In the genomic region with DNA sequence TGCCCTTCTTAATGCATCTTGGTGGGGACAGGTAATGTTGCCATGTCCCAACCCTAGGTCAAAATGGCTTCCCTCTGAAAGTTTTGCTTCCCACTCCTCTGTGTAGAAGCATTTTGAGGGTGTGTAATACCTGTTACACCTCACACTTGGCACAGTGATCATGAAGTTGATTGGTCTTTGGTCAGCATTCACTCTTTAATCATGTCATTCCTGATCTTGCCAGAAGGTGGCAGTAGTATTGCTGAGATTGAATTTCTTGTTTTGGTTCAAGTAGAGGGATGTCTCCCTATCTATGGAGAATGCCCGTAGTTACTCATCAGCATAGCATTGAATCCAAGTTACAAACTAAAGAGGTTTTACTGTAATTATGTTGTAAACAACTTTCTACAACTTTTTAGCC, we compare ENCODE assay signal across 9 mouse cellular contexts.
A peak's percentile ranks its signal among the peaks of the same experiment; 100 is the strongest.
DNase-seq lines count a peak whose midpoint lies in the region; ATAC-seq and TF ChIP-seq lines count a peak whose summit lies in the region.
"Had no signal": no experiment of that assay in that cellular context is flagged by ENCODE, and none has a peak within 500 bp of the region (broad histone marks: within the 10 kb centered on the region; RNA-seq: fewer than 3 reads in every experiment).

No protein-coding gene starts in this region.

- no peak overlapping the region for H3K4me2 ChIP-seq in intestine, embryonic 14.5 days (ENCODE audit: low read length)
- no peak overlapping the region for H3K4me2 ChIP-seq in intestine, embryonic 15.5 days (replicated peaks)
- no peak overlapping the region for H3K4me2 ChIP-seq in neural tube, embryonic 14.5 days (ENCODE audit: low read depth, low read length)
- H3K4me2 ChIP-seq: lung, embryonic 15.5 days had no signal

- H3K9ac ChIP-seq in intestine, embryonic 14.5 days (ENCODE audit: low read length) = no peak overlapping the region
- no peak overlapping the region for H3K9ac ChIP-seq in intestine, embryonic 15.5 days
- H3K9ac ChIP-seq in ES-E14 (ENCODE audit: insufficient read depth, low read depth, low read length, poor library complexity, severe bottlenecking) = no peak overlapping the region
- H3K9ac ChIP-seq in neural tube, embryonic 14.5 days (replicated peaks; ENCODE audit: low read depth, low read length) = no peak overlapping the region
- H3K9ac ChIP-seq: lung, embryonic 15.5 days had no signal

- 13% methylated on average over 1 of the region's 1 CpGs for WGBS in intestine, embryonic 14.5 days
- WGBS in intestine, embryonic 15.5 days = 33% methylated on average over 1 of the region's 1 CpGs
- WGBS in neural tube, embryonic 14.5 days = 8% methylated on average over 1 of the region's 1 CpGs

- no peaks in the 10 kb centered on the region for H3K36me3 ChIP-seq in intestine, embryonic 14.5 days (ENCODE audit: control insufficient read depth, insufficient read depth, low read length)
- no peaks in the 10 kb centered on the region for H3K36me3 ChIP-seq in intestine, embryonic 15.5 days
- no peaks in the 10 kb centered on the region for H3K36me3 ChIP-seq in ES-E14 (ENCODE audit: control insufficient read depth, insufficient read depth, low read length, poor library complexity, severe bottlenecking)
- H3K36me3 ChIP-seq in neural tube, embryonic 14.5 days (ENCODE audit: control insufficient read depth, insufficient read depth, low read length) = no peaks in the 10 kb centered on the region; the same call in 1 of the 2 replicates
- H3K36me3 ChIP-seq: lung, embryonic 15.5 days had no signal

- no peaks in the 10 kb centered on the region for H3K27me3 ChIP-seq in intestine, embryonic 14.5 days (replicated peaks; ENCODE audit: control insufficient read depth, insufficient read depth, low read length)
- no peaks in the 10 kb centered on the region for H3K27me3 ChIP-seq in intestine, embryonic 15.5 days (replicated peaks)
- no peaks in the 10 kb centered on the region for H3K27me3 ChIP-seq in neural tube, embryonic 14.5 days (ENCODE audit: control insufficient read depth, insufficient read depth, low read length)
- H3K27me3 ChIP-seq: lung, embryonic 15.5 days had no signal

- no peaks in the 10 kb centered on the region for H3K4me1 ChIP-seq in intestine, embryonic 14.5 days (replicated peaks; ENCODE audit: control insufficient read depth, insufficient read depth, low read length)
- H3K4me1 ChIP-seq in intestine, embryonic 15.5 days (replicated peaks) = no peaks in the 10 kb centered on the region
- no peaks in the 10 kb centered on the region for H3K4me1 ChIP-seq in ES-E14 (ENCODE audit: control insufficient read depth in 2 of 2, insufficient read depth in 2 of 2, low read length in 2 of 2, poor library complexity in 1 of 2)
- no peaks in the 10 kb centered on the region for H3K4me1 ChIP-seq in neural tube, embryonic 14.5 days (ENCODE audit: control insufficient read depth, insufficient read depth, low read length)
- H3K4me1 ChIP-seq: lung, embryonic 15.5 days had no signal

- no peaks in the 10 kb centered on the region for H3K9me3 ChIP-seq in intestine, embryonic 14.5 days (ENCODE audit: control insufficient read depth, low read length)
- H3K9me3 ChIP-seq in intestine, embryonic 15.5 days = no peaks in the 10 kb centered on the region
- H3K9me3 ChIP-seq in ES-E14 (ENCODE audit: control insufficient read depth, insufficient read depth, low read depth, low read length) = no peaks in the 10 kb centered on the region
- no peaks in the 10 kb centered on the region for H3K9me3 ChIP-seq in neural tube, embryonic 14.5 days (ENCODE audit: control insufficient read depth, low read length)
- H3K9me3 ChIP-seq: lung, embryonic 15.5 days had no signal

- in situ Hi-C loops in ES-E14 (cut with MboI; ENCODE audit: low sequenced_read_pairs in 2 of 2, unreplicated experiment in 2 of 2) = no loop called here

- 0 out of 2 replicates have a peak, but pooled peaks have one; percentile 43 for ATAC-seq in intestine, embryonic 14.5 days (replicated peaks; ENCODE audit: low FRiP score, low TSS enrichment, low read depth)
- no peak for ATAC-seq in intestine, embryonic 15.5 days
- peak; percentile 56; the same call in 1 of the 2 replicates for ATAC-seq in neural tube, embryonic 14.5 days (ENCODE audit: low read depth)

- no peak overlapping the region for H3K27ac ChIP-seq in intestine, embryonic 14.5 days (ENCODE audit: low read depth)
- H3K27ac ChIP-seq in intestine, embryonic 15.5 days = no peak overlapping the region
- H3K27ac ChIP-seq in ES-E14 (ENCODE audit: insufficient read depth, low read depth, low read length, poor library complexity, severe bottlenecking) = no peak overlapping the region
- no peak overlapping the region for H3K27ac ChIP-seq in neural tube, embryonic 14.5 days (ENCODE audit: low read depth, low read length)
- H3K27ac ChIP-seq: lung, embryonic 15.5 days had no signal

- H3K4me3 ChIP-seq in intestine, embryonic 14.5 days (ENCODE audit: low read depth, low read length) = no peak overlapping the region
- H3K4me3 ChIP-seq in intestine, embryonic 15.5 days (replicated peaks) = no peak overlapping the region
- H3K4me3 ChIP-seq in ES-E14 (ENCODE audit: insufficient read depth in 1 of 2, low read depth in 1 of 2, low read length in 2 of 2, poor library complexity in 1 of 2, severe bottlenecking in 1 of 2) = no peak overlapping the region
- no peak overlapping the region for H3K4me3 ChIP-seq in neural tube, embryonic 14.5 days (ENCODE audit: low read depth, low read length)
- H3K4me3 ChIP-seq: lung, embryonic 15.5 days had no signal

- DNase-seq in intestine, embryonic 14.5 days (ENCODE audit: low spot score) = no peak
- peak; percentile 90 for DNase-seq in 3T3-L1 (ENCODE audit: low read depth, low spot score)
- DNase-seq in ES-E14 (ENCODE audit: low read depth, low spot score) = peak; percentile 68
- peak; percentile 85 for DNase-seq in embryo, embryonic 10.5 days (ENCODE audit: low spot score)
- DNase-seq in layer of hippocampus, adult 9-10 months (ENCODE audit: low spot score) = peak; percentile 61
- DNase-seq in adrenal gland, postnatal 4 days (ENCODE audit: low spot score in 2 of 2) = no peak

TF ChIP-seq in ES-E14, 5 proteins besides CTCF, POLR2A, EP300 and RAD21:
- TF ChIP-seq CHD2 (IDR thresholded peaks at IDR 0.05; ENCODE audit: low read depth, low read length) (no peak), ZNF384 (IDR thresholded peaks at IDR 0.05; ENCODE audit: low read depth, low read length) (no peak), MAFK (IDR thresholded peaks at IDR 0.05; ENCODE audit: insufficient read depth, low read depth, low read length) (0 out of 2 replicates have a peak, but pooled peaks have one; percentile 3), ZC3H11A (IDR thresholded peaks at IDR 0.05; ENCODE audit: borderline replicate concordance, low read depth, low read length) (peak; percentile 43; the same call in 1 of the 2 replicates), HCFC1 (IDR thresholded peaks at IDR 0.05; ENCODE audit: borderline replicate concordance, insufficient read depth, low read length) (no peak)

Comparison
In these comparisons a context has a peak if more than half of its experiments do, and no peak if none do; other contexts are left out.
1. DNase-seq: peak in 3T3-L1 (single experiment), ES-E14 (single experiment), embryo, embryonic 10.5 days (single experiment) and layer of hippocampus, adult 9-10 months (single experiment); none in intestine, embryonic 14.5 days (single experiment) and adrenal gland, postnatal 4 days (0 of 2).